Mouse (Mus musculus) kidney, embryonic 16.5 days (tissue): Measurements from ENCODE around the gene Pik3c2g. TPM values are rescaled to one million over a fixed set of nuclear protein-coding genes. Genes with fewer than 3 reads are reported as not detected.
A peak's percentile ranks its signal among the peaks of the same experiment; 100 is the strongest.

Experiments
- ATAC-seq: fragments of 200-750 bp; cut with Nextera tagmentation; 2 replicates; pipeline ENCODE4 v1.8.0; 2017; ENCODE audit warnings: moderate TSS enrichment; ENCODE audit not compliant: low FRiP score, low TSS enrichment
- H3K27ac ChIP-seq: fragments of 300-500 bp; sonication (generic); 2 replicates; pipeline ENCODE4 v1.5.1; 2014; ENCODE audit warnings: low read length
- H3K27me3 ChIP-seq: fragments of 300-500 bp; sonication (generic); 2 replicates; pipeline ENCODE4 v1.6.1; 2014; ENCODE audit warnings: low read length, control low read depth, mixed read lengths; ENCODE audit not compliant: insufficient read depth
- H3K36me3 ChIP-seq: fragments of 300-500 bp; sonication (generic); 2 replicates; pipeline ENCODE4 v1.6.1; 2014; ENCODE audit warnings: low read length, control low read depth, mixed read lengths; ENCODE audit not compliant: insufficient read depth
- H3K4me1 ChIP-seq: fragments of 300-500 bp; sonication (generic); 2 replicates; pipeline ENCODE4 v1.6.1; 2014; ENCODE audit warnings: low read length, control low read depth, mixed read lengths; ENCODE audit not compliant: insufficient read depth
- H3K4me2 ChIP-seq: fragments of 300-500 bp; sonication (generic); replicated peaks from 2 replicates; pipeline ENCODE4 v1.6.1; 2014; ENCODE audit warnings: low read depth, low read length
- H3K4me3 ChIP-seq: fragments of 300-500 bp; sonication (generic); 2 replicates; pipeline ENCODE4 v1.5.1; 2014; ENCODE audit warnings: mild to moderate bottlenecking, low read length
- H3K9ac ChIP-seq: fragments of 300-500 bp; sonication (generic); replicated peaks from 2 replicates; pipeline ENCODE4 v1.6.1; 2014; ENCODE audit warnings: low read length
- H3K9me3 ChIP-seq: fragments of 300-500 bp; sonication (generic); 2 replicates; pipeline ENCODE4 v1.6.1; 2016; ENCODE audit warnings: low read length, control low read depth
- WGBS: fragments of 180-500 bp; shearing (Covaris S2); extraction: QIAGEN DNeasy Blood & Tissue Kit; methylation state at CpG from one replicate; pipeline ENCODE4 v1.1.7; 2014; 5-methylcytosine and 5-hydroxymethylcytosine counted together
- polyA plus RNA-seq: library from polyadenylated mRNA; unstranded; fragments of >200 nt; fragmentation: Nextera tagmentation; extraction: Ambion mirVana; gene quantifications from 2 replicates; pipeline ENCODE4 v1.2.1, GENCODE M21; 2015

The Pik3c2g gene
- polyA plus RNA-seq, 1 experiment from 2014 or later: 0.29 TPM

DNA sequence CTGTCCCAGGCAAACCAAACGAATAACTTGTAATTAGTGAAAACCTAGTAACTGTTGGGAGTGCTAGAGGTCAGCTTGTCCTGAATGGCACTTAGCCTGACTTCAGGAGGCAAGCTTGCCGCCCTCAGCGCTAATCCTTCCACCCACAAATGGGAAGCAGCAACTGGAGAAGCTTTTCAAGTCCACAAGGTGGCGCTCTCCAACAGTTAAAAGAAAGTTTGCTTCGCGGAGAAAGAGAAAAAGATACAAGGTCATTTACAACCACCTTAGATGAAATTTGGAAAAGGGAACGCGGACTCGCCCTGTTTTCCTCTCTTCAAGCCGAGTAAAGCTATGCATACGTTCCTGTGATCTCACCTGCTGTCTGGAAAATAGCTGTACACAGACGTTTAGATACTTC is 2.3 kb downstream of the Pik3c2g start:
- Histone ChIP-seq H3K36me3 (no peaks in the 10 kb centered on the region), H3K4me1 (peaks cover 6% of the 10 kb centered on the region; the same call in 1 of the 2 replicates), H3K9me3 (no peaks in the 10 kb centered on the region), H3K9ac (no peak overlapping the region), H3K27ac (no peak overlapping the region), H3K4me2 (peak overlapping the region; percentile 48), H3K27me3 (peaks cover 4% of the 10 kb centered on the region; the same call in 1 of the 2 replicates), H3K4me3 (no peak overlapping the region)
- ATAC-seq: peak; percentile 68; the same call in 1 of the 2 replicates
- WGBS: 7% methylated on average over 12 of the region's 12 CpGs

DNA sequence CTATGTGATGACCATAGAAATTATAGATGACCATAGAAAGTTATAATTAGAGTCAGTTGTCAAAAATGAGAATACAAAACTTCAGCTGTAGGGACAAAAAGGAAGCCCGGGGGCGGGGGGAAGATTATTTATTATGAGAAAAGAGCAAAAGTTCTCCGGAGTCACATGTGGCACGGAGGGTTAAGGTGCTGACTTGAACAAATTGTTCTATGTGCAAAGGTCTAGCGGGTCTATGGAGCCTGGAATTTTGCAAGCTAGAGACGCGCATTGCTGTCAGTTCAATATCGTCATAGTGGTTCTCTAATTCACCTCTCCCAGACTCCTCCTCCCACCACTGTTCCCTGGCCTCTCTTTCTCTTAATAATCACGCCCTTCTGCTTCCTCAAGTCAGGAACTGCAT is 2.8 kb downstream of the Pik3c2g start:
- no peaks in the 10 kb centered on the region for H3K36me3 ChIP-seq
- no peaks in the 10 kb centered on the region for H3K9me3 ChIP-seq
- H3K4me2 ChIP-seq: no peak overlapping the region
- H3K27ac ChIP-seq: no peak overlapping the region
- no peak overlapping the region for H3K9ac ChIP-seq
- WGBS: 67% methylated on average over 9 of the region's 9 CpGs
- peaks cover 6% of the 10 kb centered on the region; the same call in 1 of the 2 replicates for H3K4me1 ChIP-seq
- no peak overlapping the region for H3K4me3 ChIP-seq
- peaks cover 4% of the 10 kb centered on the region; the same call in 1 of the 2 replicates for H3K27me3 ChIP-seq
- ATAC-seq: no peak

DNA sequence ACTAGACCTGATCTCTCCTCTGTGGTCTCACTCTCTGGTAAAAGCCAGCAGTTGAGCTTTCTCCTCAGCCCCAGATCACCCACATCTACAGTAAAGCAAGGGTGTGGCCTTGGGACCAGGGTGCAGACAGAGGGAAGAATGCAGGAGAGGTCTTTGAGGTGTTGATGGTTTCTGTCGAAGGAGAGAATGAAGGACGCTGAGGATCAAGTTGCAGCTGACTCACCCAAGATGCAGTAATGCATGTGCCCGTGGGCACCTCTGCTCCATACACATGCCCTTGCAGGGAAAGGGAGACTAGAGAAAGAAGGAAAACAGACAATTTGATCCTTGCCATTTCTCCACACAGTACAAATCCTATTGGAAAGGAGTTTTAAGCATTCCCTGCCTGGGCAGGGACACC is 5.1 kb downstream of the Pik3c2g start:
- no peak for ATAC-seq
- WGBS: 39% methylated on average over 3 of the region's 3 CpGs
- Histone ChIP-seq H3K4me3 (no peak overlapping the region), H3K9ac (no peak overlapping the region), H3K9me3 (no peaks in the 10 kb centered on the region), H3K27me3 (peaks cover 4% of the 10 kb centered on the region; the same call in 1 of the 2 replicates), H3K36me3 (no peaks in the 10 kb centered on the region), H3K4me2 (no peak overlapping the region), H3K27ac (no peak overlapping the region), H3K4me1 (peaks cover 6% of the 10 kb centered on the region; the same call in 1 of the 2 replicates)

DNA sequence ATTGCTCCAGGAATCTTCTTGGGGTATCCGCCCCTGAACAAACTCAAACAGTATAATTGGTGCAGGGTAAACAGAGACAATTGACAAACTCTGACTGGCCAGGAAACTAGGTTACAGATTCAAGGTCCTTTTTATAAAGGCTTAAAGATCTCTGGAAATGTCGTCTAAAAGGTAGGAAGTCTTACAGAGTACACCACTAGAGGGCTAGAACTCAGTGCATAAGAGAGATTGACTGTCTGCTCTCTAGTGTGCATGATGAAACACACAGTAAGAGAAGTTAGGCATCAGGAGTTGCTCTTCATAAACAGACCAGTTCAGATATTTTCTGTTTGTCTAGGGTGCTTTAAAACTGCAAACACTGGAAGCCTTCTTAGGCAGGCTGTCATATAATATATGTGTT is 9.4 kb downstream of the Pik3c2g start:
- Histone ChIP-seq H3K27me3 (no peaks in the 10 kb centered on the region), H3K9me3 (no peaks in the 10 kb centered on the region), H3K27ac (no peak overlapping the region), H3K36me3 (no peaks in the 10 kb centered on the region), H3K4me1 (no peaks in the 10 kb centered on the region), H3K9ac (no peak overlapping the region), H3K4me2 (no peak overlapping the region), H3K4me3 (no peak overlapping the region)
- ATAC-seq: no peak
- 30% methylated on average over 2 of the region's 2 CpGs for WGBS

DNA sequence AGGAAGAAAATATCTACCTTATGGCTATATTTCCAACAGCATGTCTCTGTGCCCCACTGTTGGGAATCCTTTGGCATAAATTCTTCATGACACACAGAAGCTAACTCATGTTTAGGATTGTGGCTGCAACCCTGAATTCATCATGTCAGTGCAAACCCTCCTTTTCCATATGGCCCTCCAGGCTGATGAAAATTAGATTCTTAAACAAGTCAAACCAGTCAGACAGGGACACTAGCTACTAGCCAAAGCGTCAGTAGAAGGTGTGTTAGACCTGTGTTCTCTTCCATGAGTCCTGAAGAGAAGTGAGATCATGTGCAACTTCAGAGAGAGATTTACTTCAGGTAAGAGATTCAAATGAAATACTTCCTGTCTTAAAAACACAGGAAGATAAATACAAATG is 12.2 kb downstream of the Pik3c2g start:
- Histone ChIP-seq H3K4me3 (no peak overlapping the region), H3K4me2 (no peak overlapping the region), H3K9me3 (no peaks in the 10 kb centered on the region), H3K9ac (no peak overlapping the region), H3K27me3 (no peaks in the 10 kb centered on the region), H3K4me1 (no peaks in the 10 kb centered on the region), H3K27ac (no peak overlapping the region), H3K36me3 (no peaks in the 10 kb centered on the region)
- no peak for ATAC-seq
- WGBS: 73% methylated on average over 1 of the region's 1 CpGs

DNA sequence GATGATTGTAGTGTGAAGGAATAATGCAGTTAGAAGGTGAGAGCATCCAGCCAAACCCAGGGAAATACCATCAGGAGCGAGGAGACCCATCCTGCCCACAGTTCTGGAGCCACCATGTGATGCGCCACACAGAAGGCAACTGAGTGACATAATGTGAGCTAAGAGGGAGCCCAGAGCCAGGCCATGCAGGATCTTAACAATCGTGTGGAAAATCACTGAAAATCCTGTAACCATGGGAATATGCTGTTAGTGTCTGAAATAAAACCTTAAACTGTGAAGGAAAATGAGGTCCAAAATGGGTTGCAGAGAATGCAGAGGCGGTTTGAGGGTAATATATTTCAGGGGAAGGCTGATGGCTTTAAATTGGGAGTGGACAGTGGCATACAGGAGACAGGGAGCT is 31.8 kb downstream of the Pik3c2g start:
- 86% methylated on average over 4 of the region's 4 CpGs for WGBS
- Histone ChIP-seq H3K27me3 (no peaks in the 10 kb centered on the region), H3K36me3 (no peaks in the 10 kb centered on the region), H3K9me3 (no peaks in the 10 kb centered on the region), H3K9ac (no peak overlapping the region), H3K27ac (no peak overlapping the region), H3K4me3 (no peak overlapping the region), H3K4me1 (no peaks in the 10 kb centered on the region), H3K4me2 (no peak overlapping the region)
- ATAC-seq: no peak

DNA sequence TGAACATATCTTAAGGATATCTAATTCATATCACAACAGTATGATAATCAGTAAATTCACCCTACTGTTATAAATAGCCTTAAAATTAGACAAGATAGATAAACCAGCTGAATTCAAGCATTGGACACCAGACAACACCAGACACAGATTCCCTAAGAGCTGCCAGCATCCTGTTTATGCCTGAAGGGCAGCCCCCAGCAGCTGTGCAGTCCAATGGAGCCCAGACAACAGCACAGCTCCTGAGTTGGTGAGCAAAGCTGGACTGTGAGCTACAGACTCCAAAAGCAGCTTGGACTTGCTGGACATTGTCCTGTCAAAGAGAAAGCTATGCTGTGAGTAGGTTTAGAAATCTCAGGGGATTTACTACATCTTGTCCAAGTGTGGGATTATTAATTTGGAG is 37.7 kb downstream of the Pik3c2g start:
- no peak overlapping the region for H3K4me3 ChIP-seq
- H3K9me3 ChIP-seq: no peaks in the 10 kb centered on the region
- H3K9ac ChIP-seq: no peak overlapping the region
- H3K4me1 ChIP-seq: no peaks in the 10 kb centered on the region
- H3K27me3 ChIP-seq: no peaks in the 10 kb centered on the region
- no peak overlapping the region for H3K4me2 ChIP-seq
- no peak overlapping the region for H3K27ac ChIP-seq
- ATAC-seq: no peak
- H3K36me3 ChIP-seq: no peaks in the 10 kb centered on the region

DNA sequence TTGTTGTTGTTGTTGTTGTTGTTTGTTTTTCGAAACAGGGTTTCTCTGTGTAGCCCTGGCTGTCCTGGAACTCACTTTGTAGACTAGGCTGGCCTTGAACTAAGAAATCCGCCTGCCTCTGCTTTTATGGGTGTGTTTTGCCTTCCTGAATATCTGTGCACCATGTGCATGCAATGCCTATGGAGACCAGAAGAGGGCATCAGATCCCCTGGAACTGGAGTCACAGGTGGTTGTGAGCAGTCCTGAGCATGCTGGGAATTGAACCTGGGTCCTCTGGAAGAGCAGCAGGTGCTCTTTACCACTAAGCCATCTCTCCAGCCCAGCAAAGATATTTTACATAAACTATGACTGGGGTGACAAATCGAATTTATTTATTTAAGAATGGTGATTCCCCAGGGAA is 47.5 kb downstream of the Pik3c2g start:
- no peak for ATAC-seq

DNA sequence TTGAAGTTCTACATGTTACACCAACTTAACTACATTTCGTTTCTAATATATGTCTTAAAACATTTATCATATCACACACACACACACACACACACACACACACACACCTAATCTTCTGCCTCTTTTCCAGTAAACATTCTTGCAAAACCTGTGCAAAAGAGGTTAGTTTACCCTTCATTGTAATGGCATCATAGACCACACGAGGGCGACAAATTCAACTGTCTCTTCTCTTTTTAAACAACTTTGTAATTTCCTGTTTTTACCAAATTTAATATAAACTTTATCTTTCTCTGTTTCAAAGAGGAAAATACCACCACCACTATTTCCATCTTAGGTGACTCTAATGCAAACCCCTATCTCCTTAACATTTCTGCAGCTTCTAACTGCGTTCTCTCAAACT is 68.4 kb downstream of the Pik3c2g start:
- H3K27me3 ChIP-seq: no peaks in the 10 kb centered on the region
- WGBS: 28% methylated on average over 4 of the region's 4 CpGs
- H3K4me3 ChIP-seq: no peak overlapping the region
- H3K9me3 ChIP-seq: peaks cover 11% of the 10 kb centered on the region; the same call in 1 of the 2 replicates
- no peak overlapping the region for H3K9ac ChIP-seq
- H3K4me2 ChIP-seq: no peak overlapping the region
- ATAC-seq: no peak
- no peaks in the 10 kb centered on the region for H3K4me1 ChIP-seq
- no peaks in the 10 kb centered on the region for H3K36me3 ChIP-seq
- H3K27ac ChIP-seq: no peak overlapping the region

More for the DNA sequence above, 47.5 kb downstream of the Pik3c2g start:
- Histone ChIP-seq H3K36me3 (no peaks in the 10 kb centered on the region), H3K4me1 (no peaks in the 10 kb centered on the region), H3K4me2 (no peak overlapping the region), H3K4me3 (no peak overlapping the region), H3K27me3 (no peaks in the 10 kb centered on the region), H3K9me3 (no peaks in the 10 kb centered on the region), H3K27ac (no peak overlapping the region), H3K9ac (no peak overlapping the region)
- WGBS: 86% methylated on average over 3 of the region's 3 CpGs

DNA sequence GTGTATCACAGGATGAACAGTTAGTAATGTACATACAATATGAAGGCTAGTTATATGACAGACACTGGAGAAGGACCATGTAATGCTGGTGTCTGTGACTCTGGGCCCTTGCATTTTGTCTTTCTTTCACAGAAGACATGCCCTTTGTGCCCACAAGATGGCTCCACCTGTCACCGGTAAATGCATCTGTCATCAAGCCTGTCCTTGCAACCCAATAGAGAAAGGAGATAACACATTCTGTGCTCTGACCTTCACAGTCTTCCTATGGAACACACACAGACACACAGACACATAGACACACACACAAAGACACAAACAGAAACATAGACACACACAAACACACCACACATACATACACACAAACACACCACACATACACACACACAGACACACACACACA is 75.4 kb downstream of the Pik3c2g start:
- H3K27ac ChIP-seq: no peak overlapping the region
- H3K4me1 ChIP-seq: no peaks in the 10 kb centered on the region
- H3K4me3 ChIP-seq: no peak overlapping the region
- 28% methylated on average over 1 of the region's 1 CpGs for WGBS
- no peaks in the 10 kb centered on the region for H3K27me3 ChIP-seq
- ATAC-seq: no peak; the same call in 1 of the 2 replicates
- H3K4me2 ChIP-seq: no peak overlapping the region
- no peaks in the 10 kb centered on the region for H3K36me3 ChIP-seq
- H3K9ac ChIP-seq: no peak overlapping the region
- peaks cover 8% of the 10 kb centered on the region; the same call in 1 of the 2 replicates for H3K9me3 ChIP-seq
